Mouse (Mus musculus) embryo, embryonic 9.5 days (tissue): ENCODE results near the gene Apol9a.

Experiments
- DNase-seq: peaks from one replicate; pipeline ENCODE4 v3.0.0-alpha.2; 2017; ENCODE audit errors: extremely low spot score

The Apol9a gene

DNA sequence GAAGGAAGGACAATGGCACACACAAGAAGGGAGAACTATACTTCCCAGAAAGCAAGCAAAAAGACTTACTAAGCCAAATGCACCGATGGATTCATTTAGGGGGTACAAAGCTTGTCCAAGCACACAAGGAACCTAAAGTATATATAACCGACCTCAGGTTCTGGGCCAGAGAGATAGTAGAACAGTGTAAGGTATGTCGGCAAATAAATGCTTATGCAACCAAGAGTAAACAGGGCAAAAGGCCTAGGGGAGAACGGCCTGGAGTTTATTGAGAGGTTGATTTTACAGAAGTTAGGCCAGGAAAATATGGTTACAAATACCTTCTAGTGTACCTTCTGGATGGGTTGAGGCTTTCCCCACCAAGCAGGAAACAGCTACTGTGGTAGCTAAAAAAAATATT is 33.5 kb downstream of the Apol9a start:
- DNase-seq, result no peak

DNA sequence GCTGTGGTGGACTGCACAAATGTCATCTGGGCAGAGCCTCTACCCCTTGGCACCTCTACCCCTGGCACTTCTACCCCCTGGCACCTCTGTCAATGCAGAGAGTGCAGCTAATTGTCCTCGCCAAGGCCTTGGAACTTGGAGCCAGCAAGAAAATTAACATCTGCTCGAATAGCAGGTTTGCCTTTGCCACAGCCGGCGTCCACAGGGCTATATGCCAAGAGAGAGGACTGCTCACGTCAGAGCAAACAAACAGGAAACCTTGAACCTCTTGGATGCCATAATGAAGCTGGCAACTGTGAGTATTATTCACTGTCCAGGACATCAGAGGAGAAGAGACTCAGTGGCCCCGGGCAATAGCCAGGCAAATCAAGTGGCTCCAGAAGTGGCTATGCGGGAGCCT is 34.0 kb downstream of the Apol9a start:
- DNase-seq, result no peak

DNA sequence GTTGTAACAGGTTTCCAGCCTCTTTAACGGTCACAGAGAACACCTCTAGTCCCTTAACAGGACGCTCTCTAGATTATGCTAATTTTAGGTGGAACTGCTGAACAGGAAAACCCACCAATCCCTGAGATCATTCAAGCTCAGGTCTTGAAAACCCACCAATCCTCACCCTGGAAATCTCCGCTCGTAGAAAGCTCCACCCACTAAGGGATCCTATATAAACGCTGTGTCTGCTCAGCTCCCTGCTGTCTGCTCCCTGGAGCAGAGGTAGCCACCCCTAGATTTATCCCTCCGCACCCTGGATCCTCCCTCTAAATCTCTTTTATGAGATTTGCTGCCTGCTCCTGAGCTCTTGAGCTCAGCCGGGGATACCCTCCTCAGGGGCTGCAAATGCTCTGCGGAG is 40.3 kb downstream of the Apol9a start:
- no peak for DNase-seq

DNA sequence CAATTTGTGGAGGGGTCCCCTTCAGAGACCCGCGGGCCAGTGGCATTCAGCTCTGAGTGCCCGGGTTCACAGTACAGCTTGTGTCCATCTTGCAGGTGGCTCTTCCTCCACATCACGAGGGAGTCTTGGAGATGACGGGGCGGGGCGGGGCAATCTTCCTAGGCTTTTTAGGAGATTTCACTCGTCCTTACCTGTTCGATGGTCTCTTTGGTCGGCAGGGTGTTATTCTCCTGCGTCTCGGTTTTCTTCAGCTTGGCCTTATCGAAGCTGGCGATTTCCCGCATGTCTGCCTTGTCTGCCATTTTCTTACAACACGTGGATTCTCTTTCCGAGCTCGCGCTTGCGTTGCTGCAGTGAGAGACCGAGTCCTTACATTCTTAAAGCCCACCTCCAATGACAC is 41.0 kb downstream of the Apol9a start:
- DNase-seq, result no peak

DNA sequence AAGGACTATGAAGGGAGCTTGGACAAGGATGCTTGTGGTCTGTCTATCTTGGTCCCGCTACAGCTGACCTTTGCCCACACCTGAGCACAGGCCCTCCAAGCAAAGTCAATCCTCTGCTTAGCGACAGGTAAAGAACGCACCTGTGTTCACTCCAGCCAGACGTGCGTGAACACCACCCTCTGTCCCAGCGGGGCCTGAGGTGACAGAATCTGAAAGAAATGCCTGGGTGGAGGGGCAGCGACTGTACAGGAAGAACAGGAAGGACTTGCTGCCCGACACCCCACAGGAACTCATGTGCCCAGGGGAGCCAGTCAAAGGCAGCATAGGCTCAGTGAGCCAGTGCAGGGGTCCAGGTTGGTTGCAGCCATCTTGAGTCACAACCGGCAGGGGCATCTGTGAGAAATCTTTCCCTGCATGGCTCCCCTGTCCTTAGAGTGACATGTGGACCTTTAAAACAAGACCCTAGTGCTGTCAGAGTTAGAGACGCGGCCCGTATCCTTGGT is 42.1 kb downstream of the Apol9a start:
- DNase-seq, result no peak

DNA sequence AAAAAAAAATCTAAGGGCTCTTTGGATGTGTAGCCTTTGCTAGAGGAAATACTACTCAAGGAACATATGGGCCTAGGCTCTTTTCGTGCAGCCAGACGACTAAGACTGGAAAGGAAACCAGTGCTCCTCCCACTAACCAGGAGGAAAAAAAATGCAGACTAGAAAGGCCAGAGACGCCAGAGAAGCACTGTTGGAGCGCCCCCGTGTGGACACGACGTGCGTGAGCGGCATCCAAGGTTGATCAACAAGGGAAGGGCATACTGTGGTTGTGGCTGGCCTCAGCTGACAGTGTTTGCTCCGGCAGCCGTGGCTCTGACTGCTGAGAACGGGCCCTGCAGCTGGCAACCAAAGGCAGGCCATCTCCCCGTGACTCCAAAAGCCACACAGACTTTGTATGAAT is 42.8 kb downstream of the Apol9a start:
- DNase-seq, result peak; percentile 94

DNA sequence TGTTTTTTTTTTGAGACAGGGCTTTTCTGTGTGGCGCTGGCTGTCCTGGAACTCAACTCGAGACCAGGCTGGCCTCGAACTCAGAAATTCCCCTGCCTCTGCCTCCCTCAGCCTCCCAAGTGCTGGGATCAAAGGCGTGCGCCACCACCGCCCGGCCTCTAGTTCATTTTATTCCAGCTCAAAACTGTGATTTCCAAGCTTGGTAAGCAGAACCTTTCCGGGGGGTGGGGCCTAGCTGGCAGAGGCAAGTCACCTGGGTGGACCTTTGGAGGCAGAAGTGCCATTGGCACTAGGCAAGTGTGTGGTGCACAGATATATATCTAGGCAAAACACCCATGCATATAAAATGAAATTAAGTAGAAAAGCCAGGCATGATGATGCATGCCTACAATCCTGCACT is 43.4 kb downstream of the Apol9a start:
- DNase-seq, result no peak

DNA sequence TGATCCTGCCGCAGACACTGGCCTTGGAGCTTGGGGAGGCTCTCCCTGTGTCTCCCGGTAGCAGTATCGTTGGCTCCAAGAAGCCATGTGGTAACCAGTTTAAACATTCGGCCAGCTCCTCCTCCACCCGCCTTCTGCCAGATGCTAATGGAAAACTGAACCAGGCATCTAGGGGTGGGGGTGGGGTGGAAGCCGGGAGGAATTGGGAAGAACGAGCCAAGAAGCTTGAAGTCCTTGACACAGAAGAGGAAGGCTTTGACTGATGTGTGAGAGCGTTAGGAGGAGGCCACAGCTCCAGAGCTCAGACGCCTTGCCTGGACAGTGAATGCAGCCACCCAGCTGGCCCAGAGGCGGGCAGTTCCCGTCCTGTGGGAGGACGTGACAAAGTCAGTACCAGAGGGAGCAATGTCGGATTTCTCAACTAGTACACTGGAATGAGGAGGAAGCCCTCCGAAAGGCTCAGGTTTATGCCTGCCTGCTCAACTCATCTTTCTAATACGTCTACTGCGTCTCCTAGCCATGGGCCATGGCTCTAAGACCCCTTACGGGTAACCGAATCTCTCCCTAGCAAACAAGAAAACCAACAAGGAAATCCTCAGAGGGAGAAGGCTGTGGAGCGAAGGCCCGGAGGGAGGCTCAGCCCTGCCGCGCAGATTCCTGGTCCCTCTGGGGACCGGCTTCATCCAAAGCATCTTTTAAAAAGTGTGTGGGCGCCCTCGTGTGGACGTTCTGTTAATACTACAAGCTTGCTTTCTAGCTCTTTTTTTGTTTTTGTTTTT is 44.0 kb downstream of the Apol9a start:
- peak; percentile 86 for DNase-seq

DNA sequence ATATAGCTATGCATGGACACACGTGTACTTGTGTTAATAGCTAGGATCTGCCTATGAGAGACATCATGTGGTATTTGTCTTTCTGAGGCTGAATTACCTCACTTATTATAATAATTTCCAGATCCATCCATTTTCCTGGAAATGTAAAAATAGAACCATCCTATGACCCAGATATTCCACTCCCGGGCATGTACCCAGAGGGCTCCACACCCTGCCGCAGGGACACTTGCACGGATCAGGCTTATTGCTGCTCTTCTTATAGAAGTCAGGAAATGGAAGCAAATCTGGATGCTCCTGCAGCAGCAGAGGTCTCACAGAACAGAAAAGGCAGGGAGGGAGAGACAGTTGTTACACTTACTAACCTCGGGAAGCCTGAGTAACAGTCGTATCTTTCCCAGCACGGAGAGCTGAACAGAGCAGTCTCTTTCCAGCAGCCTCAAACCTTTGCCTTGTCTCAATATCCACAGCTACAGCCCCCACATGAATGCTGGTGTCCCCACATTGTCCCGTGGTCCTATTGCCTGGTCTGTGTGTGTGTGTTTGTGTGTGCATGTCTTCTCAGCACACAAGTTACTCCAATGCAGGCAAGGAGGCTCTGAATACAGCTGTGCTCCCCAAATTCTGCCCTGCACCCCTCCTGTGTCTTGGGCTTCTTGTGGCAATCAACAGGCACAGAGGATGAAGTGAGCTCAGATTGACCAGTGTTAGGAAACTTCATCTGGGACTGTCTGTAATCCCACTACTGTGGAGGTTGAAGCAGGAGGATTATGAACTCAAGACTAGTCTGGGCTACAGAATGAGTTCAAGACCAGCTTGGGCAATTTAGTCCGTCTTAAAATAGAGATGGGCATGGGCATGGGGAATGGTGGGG is 45.0 kb downstream of the Apol9a start:
- DNase-seq, result no peak

DNA sequence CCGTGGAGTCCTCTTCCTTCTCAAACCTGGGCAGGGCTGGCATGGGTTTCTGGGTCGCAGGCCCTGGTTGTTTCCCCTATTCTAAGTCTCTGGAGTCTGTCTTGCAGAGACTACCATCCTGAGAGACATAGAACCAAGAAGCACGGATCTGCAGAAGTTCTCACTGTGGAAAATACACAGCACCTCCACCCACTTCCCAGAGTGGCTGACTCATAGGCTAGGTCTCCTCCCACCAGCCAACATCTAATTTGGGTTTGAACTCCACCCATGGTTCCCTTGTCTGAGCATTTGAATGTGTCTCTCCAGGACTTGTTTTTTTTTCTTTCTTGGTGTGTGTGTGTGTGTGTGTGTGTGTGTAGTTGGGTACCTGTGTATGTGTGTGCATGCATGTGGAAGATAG is 46.9 kb downstream of the Apol9a start:
- no peak for DNase-seq

DNA sequence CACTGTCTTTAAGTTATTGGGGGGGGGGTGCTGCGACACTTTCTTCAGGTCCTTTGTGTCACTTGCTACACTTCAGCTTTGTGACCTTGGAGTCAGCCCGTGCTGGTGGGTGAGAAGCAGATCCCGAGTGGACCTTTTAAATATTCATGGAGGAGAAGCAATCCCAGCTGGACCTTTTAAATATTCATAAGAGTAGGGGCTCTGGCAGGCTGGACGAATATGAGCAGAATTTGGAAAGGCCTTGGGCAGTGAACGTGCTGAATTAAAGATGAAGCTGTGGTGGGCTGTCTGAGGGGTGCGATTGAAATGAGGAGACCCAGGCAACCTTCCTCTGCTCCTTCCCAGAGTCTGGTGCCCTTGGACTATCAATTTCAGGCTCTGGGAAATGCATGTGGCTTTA is 47.4 kb downstream of the Apol9a start:
- no peak for DNase-seq

DNA sequence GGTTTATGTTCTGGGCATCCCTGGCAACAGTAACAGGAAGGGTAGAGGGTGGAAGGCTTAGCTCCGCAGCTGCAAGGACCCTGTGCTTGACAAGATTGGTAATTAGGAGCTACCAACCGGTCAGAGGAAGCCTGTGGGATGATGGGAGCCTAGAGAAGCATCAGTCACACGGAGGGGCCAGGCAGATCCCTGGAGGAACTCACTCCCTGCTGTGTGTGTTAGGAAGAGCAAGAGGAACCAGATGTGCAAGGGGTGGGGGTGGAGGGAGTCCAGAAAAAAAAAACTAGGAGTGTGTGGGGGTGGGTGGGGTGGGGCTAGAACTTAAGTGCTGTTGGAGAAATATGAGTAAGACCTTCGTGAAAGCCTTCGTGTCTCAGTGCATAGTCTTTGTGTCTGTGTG is 48.0 kb downstream of the Apol9a start:
- DNase-seq, result no peak

DNA sequence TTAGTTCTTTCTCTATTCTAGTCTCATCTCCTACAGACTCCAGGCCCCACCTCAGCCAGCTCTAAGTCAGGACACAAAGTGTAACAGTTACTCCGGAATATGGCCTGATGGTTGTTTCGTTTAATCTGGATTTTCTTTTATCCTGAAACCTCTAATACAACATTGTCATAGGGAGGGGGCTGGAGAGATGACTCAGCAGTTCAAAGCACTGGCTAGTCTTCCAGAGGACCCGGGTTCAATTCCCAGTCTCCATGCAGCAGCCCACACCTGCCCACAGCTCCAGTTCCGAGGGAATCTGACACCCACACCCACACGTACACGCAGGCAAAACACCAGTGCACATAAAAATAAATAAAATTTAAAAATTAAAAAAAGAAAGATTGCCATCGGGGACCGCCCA is 51.0 kb downstream of the Apol9a start:
- DNase-seq, result no peak

DNA sequence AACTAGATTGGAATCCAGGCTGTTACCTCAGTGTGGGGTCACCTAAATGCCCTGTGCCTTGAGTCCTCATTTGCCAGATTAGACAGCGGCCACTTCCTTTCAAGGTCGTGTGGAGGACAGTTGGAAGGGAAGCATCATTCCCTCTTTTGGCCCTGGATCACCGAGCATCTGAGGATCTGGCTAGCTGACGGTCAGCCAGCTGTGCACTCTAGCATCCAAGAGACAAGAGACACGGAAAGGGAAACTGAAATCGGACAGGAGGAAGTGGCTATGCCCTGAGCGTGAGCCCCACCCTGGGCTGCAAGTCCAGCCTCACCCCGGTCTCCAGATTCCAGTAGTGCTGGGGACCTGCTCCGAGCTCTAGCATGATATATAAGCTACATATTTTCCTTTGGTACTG is 51.4 kb downstream of the Apol9a start:
- no peak for DNase-seq

DNA sequence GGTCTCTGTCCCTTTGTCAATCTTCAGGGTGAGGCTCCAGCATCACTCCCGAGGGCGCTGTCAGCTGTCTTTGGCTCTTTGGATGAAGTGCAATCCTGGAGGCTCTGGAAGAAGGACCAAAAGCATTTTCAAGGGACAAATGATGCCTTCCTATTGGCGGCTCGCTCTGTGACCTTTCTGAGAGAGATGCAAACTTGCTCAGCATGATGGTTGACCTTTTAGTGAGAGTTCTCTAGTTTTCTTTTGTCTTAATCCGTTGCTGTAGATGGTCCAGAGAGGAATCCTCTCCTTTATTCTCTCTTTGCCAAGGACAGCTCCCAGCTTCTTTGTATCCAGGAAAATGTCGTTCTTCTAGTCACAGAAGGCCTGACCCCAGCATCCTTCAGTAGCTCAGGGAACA is 51.9 kb downstream of the Apol9a start:
- DNase-seq, result no peak

DNA sequence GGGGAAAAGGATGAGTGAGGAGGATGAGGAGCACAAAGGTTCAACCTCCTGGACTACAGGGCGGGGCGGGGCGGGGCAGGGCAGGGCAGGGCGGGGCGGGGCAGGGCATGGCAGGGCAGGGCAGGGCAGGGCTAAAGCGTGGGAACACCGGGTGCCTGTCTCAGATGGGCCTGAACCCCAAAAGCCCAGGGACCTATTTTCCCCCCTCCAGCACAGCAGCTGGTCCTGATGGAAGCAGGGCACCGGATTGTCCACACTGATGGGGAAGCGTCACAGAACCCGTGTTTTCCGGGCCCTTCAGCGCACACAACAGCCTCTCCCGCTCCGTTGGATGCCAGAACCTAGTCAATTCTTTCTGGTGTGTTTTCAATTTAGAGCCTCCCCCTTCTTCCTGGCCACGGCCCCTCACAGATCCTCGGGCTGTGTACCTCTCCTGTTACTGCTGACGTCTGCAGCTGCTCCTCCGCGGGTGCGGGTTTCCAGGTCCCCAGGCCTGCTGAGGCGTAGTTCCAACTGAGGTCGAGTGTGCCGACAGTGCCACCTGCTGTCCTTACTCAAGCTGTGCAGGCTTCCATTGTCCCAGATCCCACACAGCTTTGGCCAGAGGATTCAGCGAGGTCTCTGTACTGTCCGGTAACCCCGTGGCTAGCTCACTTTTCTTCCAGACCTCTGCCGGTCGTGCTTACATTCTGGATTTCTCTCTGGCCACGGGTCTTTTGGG is 52.5 kb downstream of the Apol9a start:
- peak; percentile 92 for DNase-seq

DNA sequence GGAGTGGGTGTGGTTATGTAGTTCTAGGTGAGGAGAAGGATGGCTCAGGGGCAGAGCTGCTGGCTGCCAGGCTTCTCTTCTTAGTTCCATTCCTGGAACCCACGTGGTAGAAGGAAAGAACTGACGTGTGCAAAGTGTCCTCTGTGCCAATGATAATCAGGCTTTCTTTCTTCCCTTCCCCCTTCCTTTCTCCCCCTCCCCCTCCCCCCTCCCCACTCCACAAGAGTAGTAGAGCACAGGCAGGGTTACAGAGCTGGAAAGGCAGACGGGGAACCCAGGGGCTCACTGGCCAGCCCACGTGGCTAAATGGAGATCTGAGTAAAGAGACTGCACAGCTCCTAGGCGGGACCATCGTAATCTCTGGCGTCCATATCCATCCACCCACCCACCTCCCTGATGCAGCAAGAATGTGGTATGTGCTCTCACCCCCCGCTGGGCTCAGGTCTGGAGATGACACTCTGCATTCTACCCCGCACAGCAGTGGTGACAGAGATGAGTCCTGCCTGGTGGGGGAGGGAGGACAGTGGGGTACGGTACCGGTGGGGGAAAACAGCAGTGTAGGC is 54.6 kb downstream of the Apol9a start:
- DNase-seq, result no peak

DNA sequence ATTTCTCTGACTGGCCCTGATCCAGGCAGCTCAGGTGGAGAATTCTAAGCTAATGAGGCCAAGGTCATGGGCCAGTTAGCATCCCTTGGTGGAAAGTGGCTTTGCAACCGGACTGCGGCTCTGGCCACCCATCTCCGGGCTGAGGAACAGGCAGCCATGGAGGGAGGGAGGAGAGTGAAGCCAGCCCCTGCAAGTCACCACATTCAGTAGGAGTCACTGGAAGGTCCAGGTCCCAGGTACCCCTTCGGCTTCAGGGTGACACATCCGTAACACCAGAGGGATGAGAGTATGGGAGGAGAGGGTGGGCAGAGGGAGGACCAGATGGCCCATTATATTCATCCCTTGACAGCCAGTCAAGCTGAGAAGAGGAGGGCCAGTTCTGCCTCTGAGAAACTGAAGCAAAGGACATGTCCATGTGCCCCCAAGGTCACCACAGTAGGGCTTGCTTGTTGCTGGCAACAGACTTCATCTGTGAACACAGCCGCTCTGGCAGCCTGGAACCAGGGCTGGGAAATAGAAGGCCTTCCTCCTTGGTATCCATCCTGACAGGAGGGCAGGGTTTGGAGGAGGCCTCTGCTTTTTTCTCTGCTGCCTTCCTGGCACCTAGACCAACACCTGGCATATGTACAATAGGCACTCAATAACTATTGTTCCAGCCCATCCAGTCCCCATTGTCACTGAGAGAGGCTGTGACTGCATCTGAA is 55.9 kb downstream of the Apol9a start:
- no peak for DNase-seq

DNA sequence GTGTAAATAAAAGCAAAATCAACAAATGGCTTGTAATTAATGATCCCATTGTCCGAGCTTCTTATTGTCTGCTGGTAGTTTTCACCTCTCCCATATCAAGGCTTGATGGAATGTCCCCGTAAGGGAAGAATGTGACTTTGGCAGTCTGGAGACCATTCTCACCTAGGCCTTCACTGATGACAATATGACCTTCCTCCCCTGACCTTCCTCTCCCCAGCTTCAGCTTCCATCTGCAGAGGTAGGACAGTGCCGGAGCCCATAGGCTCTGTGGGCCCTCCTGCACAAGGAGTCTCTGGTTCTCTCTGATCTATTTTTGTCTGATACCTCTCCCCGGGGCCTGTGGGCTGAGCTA is 56.5 kb downstream of the Apol9a start:
- no peak for DNase-seq
